Comparison of ENCODE assay signal across 7 mouse cellular contexts in the genomic region with DNA sequence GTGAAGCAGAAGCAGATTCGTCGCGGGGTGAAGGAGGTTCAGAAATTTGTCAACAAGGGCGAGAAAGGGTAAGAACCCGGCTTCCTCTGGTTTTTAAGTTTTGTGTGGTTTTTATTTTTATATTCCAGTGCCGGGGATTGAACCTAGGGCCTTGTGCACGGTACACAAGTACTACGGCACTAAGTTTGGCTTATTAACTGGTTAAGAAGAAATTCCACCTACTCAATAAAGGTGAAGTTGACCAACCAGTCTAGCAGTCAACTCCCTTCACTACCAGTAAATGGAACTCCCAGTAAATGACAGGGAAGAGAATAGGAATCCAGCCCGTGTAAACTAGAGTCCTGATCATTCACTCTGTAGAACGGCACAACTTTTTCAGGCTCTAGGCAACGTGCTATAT. TPM values are rescaled to one million over a fixed set of nuclear protein-coding genes. Genes with fewer than 3 reads are reported as not detected.
A peak's percentile ranks its signal among the peaks of the same experiment; 100 is the strongest.
DNase-seq lines count a peak whose midpoint lies in the region; ATAC-seq and TF ChIP-seq lines count a peak whose summit lies in the region.

No protein-coding gene starts in this region.

- 1% methylated on average over 11 of the region's 11 CpGs for WGBS in lung, postnatal 0 days
- WGBS in forebrain, embryonic 10.5 days = 4% methylated on average over 11 of the region's 11 CpGs
- WGBS in limb, embryonic 12.5 days = 2% methylated on average over 11 of the region's 11 CpGs
- WGBS in small intestine, adult 2 months = under 1% methylated on average over 11 of the region's 11 CpGs

- H3K4me1 ChIP-seq in lung, postnatal 0 days (ENCODE audit: insufficient read depth, low read depth, low read length) = peaks cover 7% of the 10 kb centered on the region
- peaks cover 33% of the 10 kb centered on the region for H3K4me1 ChIP-seq in forebrain, embryonic 10.5 days
- H3K4me1 ChIP-seq in limb, embryonic 12.5 days (replicated peaks) = peaks cover 23% of the 10 kb centered on the region
- H3K4me1 ChIP-seq in small intestine, adult 2 months (ENCODE audit: control insufficient read depth, insufficient read depth, insufficient read length, low read length) = peaks cover 7% of the 10 kb centered on the region; the same call in 1 of the 2 replicates

- H3K36me3 ChIP-seq in lung, postnatal 0 days (ENCODE audit: insufficient read depth, low read length) = peaks cover 25% of the 10 kb centered on the region
- H3K36me3 ChIP-seq in forebrain, embryonic 10.5 days (replicated peaks) = peaks cover 44% of the 10 kb centered on the region
- H3K36me3 ChIP-seq in limb, embryonic 12.5 days = peaks cover 38% of the 10 kb centered on the region
- H3K36me3 ChIP-seq in small intestine, adult 2 months (ENCODE audit: control insufficient read depth, insufficient read depth, low read length) = peaks cover 28% of the 10 kb centered on the region

- H3K9ac ChIP-seq in lung, postnatal 0 days (replicated peaks; ENCODE audit: low read depth) = peak overlapping the region; percentile 46
- H3K9ac ChIP-seq in limb, embryonic 12.5 days (replicated peaks) = peak overlapping the region; percentile 75

- peak overlapping the region; percentile 50 for H3K4me3 ChIP-seq in lung, postnatal 0 days (ENCODE audit: low read depth, low read length)
- peak overlapping the region; percentile 91 for H3K4me3 ChIP-seq in forebrain, embryonic 10.5 days
- H3K4me3 ChIP-seq in limb, embryonic 12.5 days (replicated peaks) = peak overlapping the region; percentile 87
- H3K4me3 ChIP-seq in small intestine, adult 2 months (ENCODE audit: low read depth, low read length) = peak overlapping the region; percentile 77

- TF ChIP-seq EP300 in lung, postnatal 0 days (IDR thresholded peaks at IDR 0.05) = no peak

- H3K27me3 ChIP-seq in lung, postnatal 0 days (replicated peaks; ENCODE audit: insufficient read depth, low read length) = no peaks in the 10 kb centered on the region
- no peaks in the 10 kb centered on the region for H3K27me3 ChIP-seq in forebrain, embryonic 10.5 days (ENCODE audit: poor library complexity, severe bottlenecking)
- no peaks in the 10 kb centered on the region for H3K27me3 ChIP-seq in limb, embryonic 12.5 days
- no peaks in the 10 kb centered on the region for H3K27me3 ChIP-seq in small intestine, adult 2 months (ENCODE audit: control insufficient read depth, insufficient read depth, low read length)

- TF ChIP-seq CTCF in lung, postnatal 0 days (IDR thresholded peaks at IDR 0.05) = no peak
- no peak for TF ChIP-seq CTCF in small intestine, adult 2 months (IDR thresholded peaks at IDR 0.05; ENCODE audit: extremely low read depth, insufficient read length, insufficient replicate concordance, low read depth, low read length)

- TF ChIP-seq POLR2A in small intestine, adult 2 months (IDR thresholded peaks at IDR 0.05; ENCODE audit: low read depth, low read length) = no peak

- H3K27ac ChIP-seq in lung, postnatal 0 days (ENCODE audit: low read length) = peak overlapping the region; percentile 7
- peak overlapping the region; percentile 89 for H3K27ac ChIP-seq in forebrain, embryonic 10.5 days
- H3K27ac ChIP-seq in limb, embryonic 12.5 days = peak overlapping the region; percentile 56; the same call in 1 of the 2 replicates
- no peak overlapping the region for H3K27ac ChIP-seq in small intestine, adult 2 months (ENCODE audit: insufficient read depth, low read depth, low read length)

- H3K4me2 ChIP-seq in lung, postnatal 0 days (replicated peaks; ENCODE audit: low read depth, low read length) = peak overlapping the region; percentile 74
- peak overlapping the region; percentile 78 for H3K4me2 ChIP-seq in limb, embryonic 12.5 days

- ATAC-seq in lung, postnatal 0 days = no peak
- ATAC-seq in limb, embryonic 12.5 days (ENCODE audit: insufficient number of reproducible peaks, insufficient read depth, low FRiP score, low TSS enrichment, low read depth) = no peak

- no peak for DNase-seq in lung, postnatal 0 days (ENCODE audit: low spot score)
- DNase-seq in lung, postnatal 10 days = no peak
- no peak for DNase-seq in forebrain, embryonic 10.5 days (ENCODE audit: extremely low spot score, low spot score)
- DNase-seq in adrenal gland, postnatal 25 days = no peak
- DNase-seq in gastrocnemius, adult 8-10 months (ENCODE audit: low spot score in 2 of 2) = no peak

- no peaks in the 10 kb centered on the region for H3K9me3 ChIP-seq in lung, postnatal 0 days (ENCODE audit: low read length)
- H3K9me3 ChIP-seq in forebrain, embryonic 10.5 days = no peaks in the 10 kb centered on the region
- H3K9me3 ChIP-seq in limb, embryonic 12.5 days = no peaks in the 10 kb centered on the region

RNA-seq across cellular contexts. Expression of gene Nhp2, which starts 0.5 kb away (rescaled TPM):
- polyA plus RNA-seq in lung, postnatal 0 days (2015; fragmentation: Nextera tagmentation; extraction: Ambion mirVana) = 60.1 and 67.2 TPM in 2 replicates
- 273 and 279 TPM in 2 replicates for polyA plus RNA-seq in forebrain, embryonic 10.5 days (2016; fragmentation: Nextera tagmentation; extraction: Ambion mirVana)
- polyA plus RNA-seq in limb, embryonic 12.5 days (2016; fragmentation: Nextera tagmentation; extraction: Ambion mirVana) = 145 and 149 TPM in 2 replicates
- polyA plus RNA-seq in small intestine, adult 2 months (2012; rRNA removed) = 33.8 and 45.0 TPM in 2 replicates
- 68.0 and 76.9 TPM in 2 replicates for total RNA-seq in adrenal gland, postnatal 25 days (2021)
- total RNA-seq in gastrocnemius, adult 8-10 months (2022) = 10 to 100 TPM; 23.0 to 28.1 (median 25.8) TPM

RNA-seq across cellular contexts. Expression of gene Hnrnpab, which starts 13.4 kb away (rescaled TPM):
- polyA plus RNA-seq in lung, postnatal 0 days (2015; fragmentation: Nextera tagmentation; extraction: Ambion mirVana) = 152 and 167 TPM in 2 replicates
- polyA plus RNA-seq in forebrain, embryonic 10.5 days (2016; fragmentation: Nextera tagmentation; extraction: Ambion mirVana) = 597 and 634 TPM in 2 replicates
- 732 and 757 TPM in 2 replicates for polyA plus RNA-seq in limb, embryonic 12.5 days (2016; fragmentation: Nextera tagmentation; extraction: Ambion mirVana)
- 276 and 428 TPM in 2 replicates for polyA plus RNA-seq in small intestine, adult 2 months (2012; rRNA removed)
- 304 and 331 TPM in 2 replicates for total RNA-seq in adrenal gland, postnatal 25 days (2021)
- total RNA-seq in gastrocnemius, adult 8-10 months (2022) = 100 to 1,000 TPM in 2 of 4 experiments, 10 to 100 TPM in 2; 91.0 to 116 (median 101) TPM

RNA-seq across cellular contexts. Expression of gene Rmnd5b, which starts 15.6 kb away (rescaled TPM):
- 43.2 and 46.4 TPM in 2 replicates for polyA plus RNA-seq in lung, postnatal 0 days (2015; fragmentation: Nextera tagmentation; extraction: Ambion mirVana)
- 37.2 and 39.1 TPM in 2 replicates for polyA plus RNA-seq in forebrain, embryonic 10.5 days (2016; fragmentation: Nextera tagmentation; extraction: Ambion mirVana)
- polyA plus RNA-seq in limb, embryonic 12.5 days (2016; fragmentation: Nextera tagmentation; extraction: Ambion mirVana) = 41.5 and 42.6 TPM in 2 replicates
- polyA plus RNA-seq in small intestine, adult 2 months (2012; rRNA removed) = 36.0 and 45.9 TPM in 2 replicates
- total RNA-seq in adrenal gland, postnatal 25 days (2021) = 54.7 and 55.8 TPM in 2 replicates
- 10 to 100 TPM; 10.5 to 13.0 (median 12.3) TPM for total RNA-seq in gastrocnemius, adult 8-10 months (2022)

RNA-seq across cellular contexts. Expression of gene N4bp3, which starts 30.6 kb away (rescaled TPM):
- 43.9 and 44.7 TPM in 2 replicates for polyA plus RNA-seq in lung, postnatal 0 days (2015; fragmentation: Nextera tagmentation; extraction: Ambion mirVana)
- 19.4 and 21.1 TPM in 2 replicates for polyA plus RNA-seq in forebrain, embryonic 10.5 days (2016; fragmentation: Nextera tagmentation; extraction: Ambion mirVana)
- polyA plus RNA-seq in limb, embryonic 12.5 days (2016; fragmentation: Nextera tagmentation; extraction: Ambion mirVana) = 28.0 and 29.5 TPM in 2 replicates
- 2.5 and 5.0 TPM in 2 replicates for polyA plus RNA-seq in small intestine, adult 2 months (2012; rRNA removed)
- 11.1 and 13.7 TPM in 2 replicates for total RNA-seq in adrenal gland, postnatal 25 days (2021)
- 1 to 10 TPM; 2.0 to 3.1 (median 2.5) TPM for total RNA-seq in gastrocnemius, adult 8-10 months (2022)

RNA-seq across cellular contexts. Expression of gene D930048N14Rik, which starts 30.7 kb away (rescaled TPM):
- 2.5 and 3.1 TPM in 2 replicates for polyA plus RNA-seq in lung, postnatal 0 days (2015; fragmentation: Nextera tagmentation; extraction: Ambion mirVana)
- polyA plus RNA-seq in forebrain, embryonic 10.5 days (2016; fragmentation: Nextera tagmentation; extraction: Ambion mirVana) = 1.6 and 2.0 TPM in 2 replicates
- 2.5 and 3.7 TPM in 2 replicates for polyA plus RNA-seq in limb, embryonic 12.5 days (2016; fragmentation: Nextera tagmentation; extraction: Ambion mirVana)
- 2.4 and 3.1 TPM in 2 replicates for polyA plus RNA-seq in small intestine, adult 2 months (2012; rRNA removed)
- total RNA-seq in adrenal gland, postnatal 25 days (2021) = 3.5 and 4.0 TPM in 2 replicates
- under 1 TPM in 3 of 4 experiments, not detected in 1; 0.15 to 0.19 (median 0.19) TPM for total RNA-seq in gastrocnemius, adult 8-10 months (2022)
